Mouse (Mus musculus): ENCODE data around the gene Rbfox1. TPM values are rescaled to one million over a fixed set of nuclear protein-coding genes. Genes with fewer than 3 reads are reported as not detected.

The Rbfox1 gene
- total RNA-seq, 1 experiment from 2014 or later = not detected

- ATAC-seq (replicated peaks; ENCODE audit: low read depth, poor library complexity, severe bottlenecking) = no peak
These were observed 1162.3 kb downstream of the Rbfox1 start for GRCm38 (mm10) chr16:7047421-7047820.

GRCm38 (mm10) chr16:7049162-7049971, 1164.2 kb downstream of the Rbfox1 start:
- ATAC-seq (replicated peaks; ENCODE audit: low read depth, poor library complexity, severe bottlenecking) = peak; percentile 79

- ATAC-seq (replicated peaks; ENCODE audit: low read depth, poor library complexity, severe bottlenecking) = no peak
These were observed 1165.8 kb downstream of the Rbfox1 start for GRCm38 (mm10) chr16:7050945-7051344.

- ATAC-seq (replicated peaks; ENCODE audit: low read depth, poor library complexity, severe bottlenecking) = no peak
These were observed 1166.8 kb downstream of the Rbfox1 start for GRCm38 (mm10) chr16:7051991-7052390.

GRCm38 (mm10) chr16:7052408-7052807, 1167.3 kb downstream of the Rbfox1 start:
- ATAC-seq (replicated peaks; ENCODE audit: low read depth, poor library complexity, severe bottlenecking) = no peak

- no peak for ATAC-seq (replicated peaks; ENCODE audit: low read depth, poor library complexity, severe bottlenecking)
These were observed 1172.6 kb downstream of the Rbfox1 start for GRCm38 (mm10) chr16:7057789-7058188.

- no peak for ATAC-seq (replicated peaks; ENCODE audit: low read depth, poor library complexity, severe bottlenecking)
These were observed 1173.4 kb downstream of the Rbfox1 start for GRCm38 (mm10) chr16:7058556-7058955.

GRCm38 (mm10) chr16:7059596-7059995, 1174.4 kb downstream of the Rbfox1 start:
- no peak for ATAC-seq (replicated peaks; ENCODE audit: low read depth, poor library complexity, severe bottlenecking)

- ATAC-seq (replicated peaks; ENCODE audit: low read depth, poor library complexity, severe bottlenecking) = no peak
These were observed 1175.7 kb downstream of the Rbfox1 start for GRCm38 (mm10) chr16:7060864-7061263.

GRCm38 (mm10) chr16:7062512-7062911, 1177.4 kb downstream of the Rbfox1 start:
- ATAC-seq (replicated peaks; ENCODE audit: low read depth, poor library complexity, severe bottlenecking) = no peak

- no peak for ATAC-seq (replicated peaks; ENCODE audit: low read depth, poor library complexity, severe bottlenecking)
These were observed 1182.0 kb downstream of the Rbfox1 start for GRCm38 (mm10) chr16:7067109-7067508.

- ATAC-seq (replicated peaks; ENCODE audit: low read depth, poor library complexity, severe bottlenecking) = no peak
These were observed 1184.4 kb downstream of the Rbfox1 start for GRCm38 (mm10) chr16:7069599-7069998.

GRCm38 (mm10) chr16:7074786-7075185, 1189.6 kb downstream of the Rbfox1 start:
- no peak for ATAC-seq (replicated peaks; ENCODE audit: low read depth, poor library complexity, severe bottlenecking)

GRCm38 (mm10) chr16:7075749-7076148, 1190.6 kb downstream of the Rbfox1 start:
- ATAC-seq (replicated peaks; ENCODE audit: low read depth, poor library complexity, severe bottlenecking) = no peak

GRCm38 (mm10) chr16:7076305-7076704, 1191.2 kb downstream of the Rbfox1 start:
- ATAC-seq (replicated peaks; ENCODE audit: low read depth, poor library complexity, severe bottlenecking) = no peak

GRCm38 (mm10) chr16:7076707-7077106, 1191.6 kb downstream of the Rbfox1 start:
- ATAC-seq (replicated peaks; ENCODE audit: low read depth, poor library complexity, severe bottlenecking) = no peak

GRCm38 (mm10) chr16:7081074-7081568, 1196.0 kb downstream of the Rbfox1 start:
- no peak for ATAC-seq (replicated peaks; ENCODE audit: low read depth, poor library complexity, severe bottlenecking)

- ATAC-seq (replicated peaks; ENCODE audit: low read depth, poor library complexity, severe bottlenecking) = no peak
These were observed 1196.6 kb downstream of the Rbfox1 start for GRCm38 (mm10) chr16:7081684-7082255.

GRCm38 (mm10) chr16:7083937-7084336, 1198.8 kb downstream of the Rbfox1 start:
- no peak for ATAC-seq (replicated peaks; ENCODE audit: low read depth, poor library complexity, severe bottlenecking)

- ATAC-seq (replicated peaks; ENCODE audit: low read depth, poor library complexity, severe bottlenecking) = no peak
These were observed 1203.7 kb downstream of the Rbfox1 start for GRCm38 (mm10) chr16:7088601-7089430.

GRCm38 (mm10) chr16:7089475-7089874, 1204.3 kb downstream of the Rbfox1 start:
- ATAC-seq (replicated peaks; ENCODE audit: low read depth, poor library complexity, severe bottlenecking) = no peak
